Mouse (Mus musculus) megakaryocyte, embryonic 14.5 days (primary cell): Measurements from ENCODE around the gene Dkkl1. TPM values are rescaled to one million over a fixed set of nuclear protein-coding genes. Genes with fewer than 3 reads are reported as not detected.

Experiments used
- H3K27me3 ChIP-seq: replicated peaks from 2 replicates; pipeline ENCODE3; 2012; ENCODE audit warnings: inconsistent platforms
- H3K36me3 ChIP-seq: replicated peaks from 2 replicates; pipeline ENCODE3; 2012; ENCODE audit warnings: low read length, inconsistent platforms, mixed read lengths
- H3K4me1 ChIP-seq: 2 replicates; pipeline ENCODE4 v1.6.1; 2012; ENCODE audit warnings: inconsistent platforms
- H3K4me3 ChIP-seq: replicated peaks from 2 replicates; pipeline ENCODE3; 2012; ENCODE audit warnings: moderate library complexity, mild to moderate bottlenecking, inconsistent platforms
- H3K9me3 ChIP-seq: 2 replicates; pipeline ENCODE4 v1.6.1; 2012; ENCODE audit warnings: inconsistent platforms
- FLI1 ChIP-seq: IDR thresholded peaks from 2 replicates; pipeline ENCODE4 v1.6.1; 2012; ENCODE audit warnings: low read length, inconsistent platforms, mixed read lengths
- GATA1 ChIP-seq: IDR thresholded peaks from 3 replicates; pipeline ENCODE4 v1.6.1; 2012; ENCODE audit warnings: mixed read lengths, low read length, inconsistent platforms, borderline replicate concordance
- polyA plus RNA-seq: library from polyadenylated mRNA; stranded (reverse); fragments of >175 nt; gene quantifications from 2 replicates; pipeline ENCODE4 v1.2.3, GENCODE M21; 2012; ENCODE audit warnings: low replicate concordance; ENCODE audit not compliant: insufficient read depth

Gene Dkkl1
- polyA plus RNA-seq, 1 experiment = 0.60 TPM

DNA sequence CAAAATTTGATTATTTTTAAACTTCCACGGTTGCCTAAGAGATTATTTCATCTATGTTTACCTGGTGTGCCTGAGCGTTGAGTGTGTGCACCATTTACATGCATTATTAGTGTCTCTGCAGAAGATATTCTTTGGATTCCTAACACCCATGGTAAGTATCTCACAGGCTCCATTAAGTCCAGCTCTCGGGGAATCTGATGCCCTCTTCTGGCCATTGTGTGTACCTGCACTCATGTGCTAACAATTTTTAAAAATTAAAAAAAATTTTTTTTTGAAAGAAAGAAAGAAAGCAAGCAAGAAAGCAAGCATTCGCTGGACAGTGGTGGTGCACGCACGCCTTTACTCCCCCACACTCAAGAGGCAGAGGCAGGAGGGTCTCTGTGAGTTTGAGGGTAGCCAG lies 3.7 kb downstream of the Dkkl1 start:
- Histone ChIP-seq H3K36me3 (no peaks in the 10 kb centered on the region), H3K27me3 (peaks cover 73% of the 10 kb centered on the region), H3K9me3 (0 out of 2 replicates have a peak, but pooled peaks cover 7% of the 10 kb centered on the region), H3K4me1 (peaks cover 30% of the 10 kb centered on the region), H3K4me3 (no peak overlapping the region)
- TF ChIP-seq GATA1 = no peak
- no peak for TF ChIP-seq FLI1

DNA sequence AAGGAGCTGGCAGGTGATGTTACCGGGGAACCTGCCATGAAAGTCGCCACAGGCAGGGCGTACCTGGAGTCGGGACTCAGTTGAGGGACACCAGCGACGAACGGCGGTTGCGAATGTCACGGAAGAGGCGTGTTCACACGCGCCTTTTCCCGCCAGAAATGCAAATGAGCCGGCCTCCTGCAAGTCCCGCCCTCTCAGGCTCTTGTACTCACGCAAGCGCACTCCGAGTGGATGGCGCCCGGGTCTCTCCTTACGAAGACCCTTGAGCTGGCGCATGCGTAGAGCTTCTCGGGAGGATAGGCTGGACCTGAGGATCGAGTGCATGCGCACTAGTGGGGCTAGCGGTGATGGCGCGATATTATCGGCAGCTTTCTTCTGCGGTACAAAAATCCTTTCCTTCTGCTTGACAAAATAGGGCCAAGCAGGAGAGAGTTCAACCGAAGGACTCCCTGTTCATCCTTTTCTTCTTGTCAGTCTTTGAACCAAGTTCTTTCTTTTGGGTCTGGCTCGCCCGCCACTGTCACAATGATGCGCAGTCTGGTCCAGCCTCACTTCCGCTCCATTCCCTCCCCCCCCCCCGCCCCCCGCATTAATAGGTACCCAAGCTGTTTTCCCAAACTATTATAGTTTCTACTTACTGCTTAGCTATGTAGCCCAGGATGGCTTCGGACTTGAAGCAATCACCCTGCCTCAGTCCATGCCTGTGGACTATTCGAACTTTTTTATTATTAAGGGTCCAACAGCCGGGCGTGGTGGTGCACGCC lies 7.4 kb downstream of the Dkkl1 start, which contains the start of gene Ccdc155:
TSS of gene Ccdc155 (minus strand) at position 513 of the 764 bp plus-strand sequence.
- TF ChIP-seq GATA1 (no peak), FLI1 (no peak)
- Histone ChIP-seq H3K4me1 (peaks cover 17% of the 10 kb centered on the region), H3K36me3 (no peaks in the 10 kb centered on the region), H3K27me3 (peaks cover 73% of the 10 kb centered on the region), H3K4me3 (peak within 1 kb of the TSS; percentile 90), H3K9me3 (0 out of 2 replicates have a peak, but pooled peaks cover 5% of the 10 kb centered on the region)

DNA sequence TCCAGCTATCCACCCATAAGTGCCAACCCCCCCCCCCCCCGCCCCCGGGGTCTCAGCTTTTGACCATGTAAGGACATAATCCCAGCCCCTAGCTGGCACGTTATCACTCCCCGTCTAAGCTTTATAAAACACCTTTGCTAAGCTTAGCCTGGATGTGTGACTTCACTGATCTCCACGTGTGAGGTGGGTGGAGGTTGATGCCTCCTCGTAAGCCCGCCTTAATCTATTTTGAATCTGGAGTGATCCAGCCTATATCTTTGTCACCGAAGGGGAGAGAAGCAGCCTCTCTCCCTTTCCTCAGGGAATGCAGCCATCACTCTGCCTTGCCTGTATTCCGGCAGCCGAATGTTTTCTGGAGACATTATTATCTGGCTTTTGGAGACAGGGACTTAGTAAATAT lies 9.3 kb downstream of the Dkkl1 start:
- no peaks in the 10 kb centered on the region for H3K9me3 ChIP-seq
- no peak overlapping the region for H3K4me3 ChIP-seq
- peaks cover 31% of the 10 kb centered on the region for H3K4me1 ChIP-seq
- H3K27me3 ChIP-seq = peaks cover 76% of the 10 kb centered on the region
- no peaks in the 10 kb centered on the region for H3K36me3 ChIP-seq
- TF ChIP-seq GATA1 (no peak), FLI1 (no peak)

DNA sequence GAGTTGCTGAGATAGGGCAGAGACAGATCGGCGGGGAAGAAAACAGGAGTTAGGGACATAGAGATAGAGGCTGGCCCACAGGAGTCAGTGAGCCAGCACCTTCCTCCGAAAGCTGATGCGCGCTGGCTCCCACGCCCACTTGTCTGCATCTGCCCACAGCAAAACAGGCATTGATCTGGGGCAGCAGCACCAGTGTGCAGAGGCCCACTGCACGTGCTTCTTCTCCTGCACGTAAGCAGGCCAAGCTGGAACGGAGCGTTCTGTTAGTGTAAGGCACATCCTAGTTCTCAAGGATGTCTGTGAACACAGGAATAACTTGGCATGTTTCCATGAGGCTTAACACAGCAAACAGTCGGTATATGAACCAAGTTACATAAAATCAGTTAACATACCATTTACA lies 13.0 kb downstream of the Dkkl1 start:
- Histone ChIP-seq H3K27me3 (peaks cover 88% of the 10 kb centered on the region), H3K36me3 (no peaks in the 10 kb centered on the region), H3K9me3 (no peaks in the 10 kb centered on the region), H3K4me3 (no peak overlapping the region), H3K4me1 (peaks cover 44% of the 10 kb centered on the region)
- TF ChIP-seq FLI1 = no peak
- no peak for TF ChIP-seq GATA1

DNA sequence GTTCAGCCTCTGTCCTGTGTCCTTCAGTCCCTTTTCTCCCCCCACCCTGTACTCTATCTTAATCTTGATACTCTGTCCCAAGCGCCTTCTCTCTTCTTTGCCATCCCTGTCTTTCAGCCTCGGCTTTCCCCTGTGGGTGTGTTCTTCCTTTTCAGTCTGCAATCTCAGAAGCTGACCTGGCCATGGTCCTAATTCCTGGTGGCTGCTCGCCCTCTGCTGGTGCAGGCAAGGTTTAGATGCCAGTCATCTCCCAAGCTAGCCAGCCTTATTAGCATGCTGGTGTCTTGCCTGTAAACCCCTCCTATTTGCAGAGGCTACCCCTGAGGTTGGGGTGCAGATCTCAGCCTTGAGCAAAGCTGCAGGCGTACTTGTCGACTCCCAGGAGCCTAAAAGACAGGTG lies 13.5 kb downstream of the Dkkl1 start:
- Histone ChIP-seq H3K9me3 (no peaks in the 10 kb centered on the region), H3K36me3 (no peaks in the 10 kb centered on the region), H3K4me3 (no peak overlapping the region), H3K27me3 (peaks cover 88% of the 10 kb centered on the region), H3K4me1 (peaks cover 49% of the 10 kb centered on the region)
- TF ChIP-seq GATA1 (no peak), FLI1 (no peak)

DNA sequence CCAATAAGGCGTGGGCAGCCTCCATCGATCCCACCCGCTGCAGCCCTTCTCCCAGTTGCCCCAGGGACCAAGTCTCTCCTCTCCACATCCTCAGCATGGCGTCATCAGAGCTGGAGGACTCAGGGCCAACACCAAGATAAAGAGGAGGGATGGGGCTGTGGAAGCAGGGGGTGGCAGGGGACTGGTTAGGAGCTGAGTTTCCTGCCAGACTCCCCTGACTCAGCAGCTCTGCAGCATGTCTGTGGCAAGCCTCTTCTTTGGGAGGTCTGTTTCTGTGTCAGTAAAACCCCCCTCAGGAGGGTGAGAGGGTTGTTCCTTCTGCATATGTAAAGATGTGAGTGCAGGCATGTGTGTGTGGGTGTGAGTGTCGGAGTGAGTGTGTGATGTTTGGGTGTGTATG lies 15.0 kb downstream of the Dkkl1 start:
- peaks cover 87% of the 10 kb centered on the region for H3K27me3 ChIP-seq
- TF ChIP-seq FLI1 (no peak), GATA1 (no peak)

DNA sequence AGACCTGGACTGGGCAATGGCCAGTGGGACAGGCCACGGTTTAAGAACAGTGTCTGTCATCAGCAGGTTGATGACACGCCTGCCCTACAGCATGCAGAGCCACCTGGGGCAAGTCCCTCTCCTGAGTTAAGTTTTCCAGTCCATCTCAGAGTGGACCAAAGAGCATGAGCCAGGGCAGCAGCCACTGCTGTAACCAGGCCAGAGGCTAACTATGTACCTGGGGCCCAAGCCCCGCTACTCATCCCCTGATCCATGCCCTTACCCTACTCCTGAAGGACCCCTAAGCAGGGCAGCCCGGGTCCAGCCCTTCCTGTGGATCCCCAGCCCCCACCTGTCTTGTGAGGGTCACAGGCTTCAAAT lies 15.8 kb downstream of the Dkkl1 start:
- no peak for TF ChIP-seq FLI1
- no peak for TF ChIP-seq GATA1
- H3K36me3 ChIP-seq = no peaks in the 10 kb centered on the region
- peaks cover 91% of the 10 kb centered on the region for H3K27me3 ChIP-seq
- peaks cover 59% of the 10 kb centered on the region for H3K4me1 ChIP-seq
- no peaks in the 10 kb centered on the region for H3K9me3 ChIP-seq
- H3K4me3 ChIP-seq = no peak overlapping the region

More for the DNA sequence above, 15.0 kb downstream of the Dkkl1 start:
- peak overlapping the region; percentile 74 for H3K4me3 ChIP-seq
- peaks cover 53% of the 10 kb centered on the region for H3K4me1 ChIP-seq
- no peaks in the 10 kb centered on the region for H3K36me3 ChIP-seq
- H3K9me3 ChIP-seq = no peaks in the 10 kb centered on the region

DNA sequence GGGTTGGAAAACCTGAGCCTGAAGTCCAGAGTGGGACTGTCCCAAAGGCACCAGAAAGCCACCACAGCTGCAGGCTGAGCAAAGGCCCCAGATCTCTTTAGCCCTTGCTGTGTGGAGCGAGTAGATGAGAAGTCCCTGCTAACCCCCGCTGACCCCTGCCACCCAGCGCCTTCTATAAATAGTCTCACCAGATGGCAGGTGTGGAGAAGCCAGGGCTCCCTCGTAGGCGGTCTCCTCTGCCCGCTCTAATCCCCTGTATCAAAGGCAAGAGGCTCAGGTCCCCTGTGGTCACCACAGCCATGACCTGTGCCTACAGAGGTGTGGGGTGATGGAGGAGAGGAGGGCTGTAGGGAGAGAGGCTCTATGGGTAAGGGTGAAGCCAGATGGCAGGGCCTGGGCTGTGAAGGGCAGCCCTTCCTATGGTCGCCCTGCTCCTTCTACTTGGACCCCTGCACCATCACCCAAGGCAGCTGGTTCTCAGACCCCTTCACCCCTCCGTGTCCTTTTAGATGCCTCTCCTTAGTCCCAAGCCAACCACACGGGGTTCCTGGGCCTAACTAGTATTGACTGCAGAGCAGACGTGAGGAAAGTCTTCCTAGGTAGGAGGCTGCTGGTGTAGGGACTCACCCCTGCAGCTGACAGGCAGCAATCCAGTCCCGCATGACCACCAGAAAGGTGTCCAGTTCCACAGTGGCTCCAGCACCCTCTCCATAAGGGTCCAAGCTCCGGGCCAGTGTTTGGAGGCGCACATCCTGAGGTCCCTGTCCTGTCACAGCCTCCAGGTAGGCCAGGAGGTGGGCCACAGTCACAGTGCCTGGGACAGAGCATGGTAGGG lies 16.4 kb downstream of the Dkkl1 start:
- H3K36me3 ChIP-seq = no peaks in the 10 kb centered on the region
- TF ChIP-seq GATA1 (no peak), FLI1 (no peak)
- H3K4me1 ChIP-seq = peaks cover 62% of the 10 kb centered on the region
- no peaks in the 10 kb centered on the region for H3K9me3 ChIP-seq
- peaks cover 91% of the 10 kb centered on the region for H3K27me3 ChIP-seq
- no peak overlapping the region for H3K4me3 ChIP-seq

DNA sequence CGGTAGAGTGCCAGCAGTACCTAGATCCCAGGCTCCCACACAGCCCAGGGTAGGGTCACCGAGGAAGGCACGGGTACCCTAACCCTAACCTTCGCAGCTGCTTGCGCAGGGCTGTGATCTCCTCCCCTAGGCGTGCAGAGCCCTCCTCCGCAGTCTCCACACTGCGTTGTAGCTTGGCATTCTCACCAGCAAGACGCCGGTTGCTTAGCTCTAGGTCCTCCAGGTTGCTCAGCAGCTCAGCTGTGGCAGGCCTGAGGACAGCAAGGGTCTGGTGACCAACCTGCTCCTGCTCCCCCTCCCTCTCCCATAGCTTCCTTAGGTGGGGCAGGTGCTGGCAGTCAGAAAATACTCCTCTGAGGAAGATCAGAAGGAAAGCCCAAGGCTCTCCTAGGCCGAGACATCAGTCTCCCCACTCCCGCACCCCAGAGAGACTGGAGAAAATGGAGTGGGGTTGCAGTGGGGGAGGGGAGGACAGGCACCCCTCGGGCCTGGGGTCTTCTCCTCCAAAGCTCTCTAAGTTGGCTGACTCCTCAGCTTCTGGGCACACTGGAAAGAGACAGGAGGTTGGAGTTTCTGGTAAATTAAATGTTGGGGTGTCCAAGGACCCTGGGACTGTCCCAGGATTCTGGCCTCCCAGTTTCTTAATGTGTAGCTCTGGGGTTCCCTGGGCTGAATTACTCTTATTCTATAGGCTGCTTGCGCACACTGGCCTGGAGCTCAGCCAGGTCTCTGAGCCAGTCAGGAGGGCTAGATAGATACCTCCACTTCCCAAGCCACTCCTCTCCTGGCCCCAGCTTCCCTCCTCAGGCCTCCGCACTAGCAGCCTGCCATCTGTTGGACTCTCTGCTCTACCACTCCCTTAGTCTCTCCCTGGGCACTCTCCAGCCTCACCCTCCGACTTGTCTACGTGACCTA lies 17.8 kb downstream of the Dkkl1 start:
- Histone ChIP-seq H3K9me3 (no peaks in the 10 kb centered on the region), H3K4me3 (no peak overlapping the region), H3K27me3 (peaks cover 92% of the 10 kb centered on the region), H3K36me3 (no peaks in the 10 kb centered on the region), H3K4me1 (peaks cover 70% of the 10 kb centered on the region)
- TF ChIP-seq GATA1 (no peak), FLI1 (no peak)
